ENCODE assay signal across 20 mouse cellular contexts in genomic region chr6:78686351-78686888, GRCm38 (mm10).
A peak's percentile ranks its signal among the peaks of the same experiment; 100 is the strongest.
DNase-seq lines count a peak whose midpoint lies in the region; ATAC-seq and TF ChIP-seq lines count a peak whose summit lies in the region.
"Had no signal": no experiment of that assay in that cellular context is flagged by ENCODE, and none has a peak within 500 bp of the region (broad histone marks: within the 10 kb centered on the region; RNA-seq: fewer than 3 reads in every experiment).

No protein-coding gene starts in this region.

- ATAC-seq in forebrain, embryonic 13.5 days: peak; percentile 38; the same call in 1 of the 2 replicates
- ATAC-seq in limb, embryonic 13.5 days (ENCODE audit: low FRiP score, low read depth): peak; percentile 40; the same call in 1 of the 2 replicates
- ATAC-seq in midbrain, embryonic 16.5 days: peak; percentile 84
- ATAC-seq: intestine, postnatal 0 days had no signal

- no peaks in the 10 kb centered on the region for H3K36me3 ChIP-seq in forebrain, embryonic 13.5 days (ENCODE audit: poor library complexity, severe bottlenecking)
- H3K36me3 ChIP-seq in forebrain, embryonic 10.5 days (replicated peaks): no peaks in the 10 kb centered on the region
- no peaks in the 10 kb centered on the region for H3K36me3 ChIP-seq in limb, embryonic 13.5 days
- no peaks in the 10 kb centered on the region for H3K36me3 ChIP-seq in limb, embryonic 10.5 days
- no peaks in the 10 kb centered on the region for H3K36me3 ChIP-seq in midbrain, embryonic 16.5 days (ENCODE audit: control insufficient read depth, insufficient read depth, low read length)
- no peaks in the 10 kb centered on the region for H3K36me3 ChIP-seq in hindbrain, embryonic 10.5 days
- H3K36me3 ChIP-seq: embryonic facial prominence, embryonic 12.5 days; heart, embryonic 15.5 days had no signal

- no peak for TF ChIP-seq POLR2A in brain, embryonic 14.5 days (IDR thresholded peaks at IDR 0.05; ENCODE audit: borderline replicate concordance, extremely low read depth, insufficient read depth, insufficient read length, poor library complexity, severe bottlenecking)

- no peaks in the 10 kb centered on the region for H3K27me3 ChIP-seq in forebrain, embryonic 13.5 days
- H3K27me3 ChIP-seq in forebrain, embryonic 10.5 days (ENCODE audit: poor library complexity, severe bottlenecking): no peaks in the 10 kb centered on the region
- no peaks in the 10 kb centered on the region for H3K27me3 ChIP-seq in limb, embryonic 13.5 days
- no peaks in the 10 kb centered on the region for H3K27me3 ChIP-seq in limb, embryonic 10.5 days (ENCODE audit: low read depth, poor library complexity, severe bottlenecking)
- no peaks in the 10 kb centered on the region for H3K27me3 ChIP-seq in midbrain, embryonic 16.5 days (ENCODE audit: control insufficient read depth, insufficient read depth, low read depth, low read length)
- no peaks in the 10 kb centered on the region for H3K27me3 ChIP-seq in hindbrain, embryonic 10.5 days (ENCODE audit: insufficient read depth, poor library complexity, severe bottlenecking)
- H3K27me3 ChIP-seq: embryonic facial prominence, embryonic 12.5 days; heart, embryonic 15.5 days had no signal

- H3K4me3 ChIP-seq in forebrain, embryonic 13.5 days: no peak overlapping the region
- H3K4me3 ChIP-seq in forebrain, embryonic 10.5 days: no peak overlapping the region
- no peak overlapping the region for H3K4me3 ChIP-seq in limb, embryonic 13.5 days
- no peak overlapping the region for H3K4me3 ChIP-seq in limb, embryonic 10.5 days
- H3K4me3 ChIP-seq in midbrain, embryonic 16.5 days (ENCODE audit: low read depth, low read length): no peak overlapping the region
- no peak overlapping the region for H3K4me3 ChIP-seq in hindbrain, embryonic 10.5 days
- H3K4me3 ChIP-seq: embryonic facial prominence, embryonic 12.5 days; heart, embryonic 15.5 days had no signal

- 24% methylated on average over 2 of the region's 2 CpGs for WGBS in forebrain, embryonic 13.5 days
- WGBS in forebrain, embryonic 10.5 days: 60% methylated on average over 2 of the region's 2 CpGs
- 49% methylated on average over 2 of the region's 2 CpGs for WGBS in limb, embryonic 13.5 days
- 74% methylated on average over 2 of the region's 2 CpGs for WGBS in limb, embryonic 10.5 days
- 20% methylated on average over 2 of the region's 2 CpGs for WGBS in midbrain, embryonic 16.5 days
- WGBS in hindbrain, embryonic 10.5 days: 52% methylated on average over 2 of the region's 2 CpGs

- no peak overlapping the region for H3K27ac ChIP-seq in forebrain, embryonic 13.5 days
- H3K27ac ChIP-seq in forebrain, embryonic 10.5 days: no peak overlapping the region
- no peak overlapping the region for H3K27ac ChIP-seq in limb, embryonic 13.5 days
- no peak overlapping the region for H3K27ac ChIP-seq in limb, embryonic 10.5 days
- H3K27ac ChIP-seq in midbrain, embryonic 16.5 days (ENCODE audit: low read length): no peak overlapping the region
- H3K27ac ChIP-seq in hindbrain, embryonic 10.5 days: no peak overlapping the region
- H3K27ac ChIP-seq: embryonic facial prominence, embryonic 12.5 days; heart, embryonic 15.5 days; hindbrain, embryonic 14.5 days had no signal

- no peak for DNase-seq in forebrain, embryonic 10.5 days (ENCODE audit: extremely low spot score, low spot score)
- DNase-seq in limb, embryonic 10.5 days (ENCODE audit: low spot score): no peak
- peak; percentile 62 for DNase-seq in brain, embryonic 14.5 days (ENCODE audit: low read depth)
- no peak for DNase-seq in urinary bladder, postnatal 14 days (ENCODE audit: low spot score)
- no peak for DNase-seq in hindbrain, embryonic 10.5 days (ENCODE audit: low spot score)
- DNase-seq: adrenal gland, adult 2 months; adrenal gland, postnatal 25 days; cerebellum, adult 2 months; cerebellum, postnatal 10 days; gastrocnemius, postnatal 10 days; heart, adult 18-20 months; heart, postnatal 14 days had no signal

- no peak for TF ChIP-seq CTCF in brain, embryonic 14.5 days (IDR thresholded peaks at IDR 0.05; ENCODE audit: borderline replicate concordance, extremely low read depth, insufficient read depth, insufficient read length)

- no peak overlapping the region for H3K9ac ChIP-seq in forebrain, embryonic 13.5 days
- H3K9ac ChIP-seq in limb, embryonic 13.5 days: no peak overlapping the region
- no peak overlapping the region for H3K9ac ChIP-seq in midbrain, embryonic 16.5 days (ENCODE audit: low read depth, low read length)
- H3K9ac ChIP-seq: embryonic facial prominence, embryonic 12.5 days; heart, embryonic 15.5 days; hindbrain, embryonic 14.5 days had no signal

- no peaks in the 10 kb centered on the region for H3K4me1 ChIP-seq in forebrain, embryonic 13.5 days
- no peaks in the 10 kb centered on the region for H3K4me1 ChIP-seq in forebrain, embryonic 10.5 days
- H3K4me1 ChIP-seq in limb, embryonic 13.5 days: no peaks in the 10 kb centered on the region
- H3K4me1 ChIP-seq in limb, embryonic 10.5 days: no peaks in the 10 kb centered on the region
- 0 out of 2 replicates have a peak, but pooled peaks cover 2% of the 10 kb centered on the region for H3K4me1 ChIP-seq in midbrain, embryonic 16.5 days (ENCODE audit: control insufficient read depth, insufficient read depth, low read length)
- no peaks in the 10 kb centered on the region for H3K4me1 ChIP-seq in hindbrain, embryonic 10.5 days (replicated peaks)
- H3K4me1 ChIP-seq: embryonic facial prominence, embryonic 12.5 days; heart, embryonic 15.5 days had no signal

- H3K4me2 ChIP-seq in forebrain, embryonic 13.5 days: no peak overlapping the region
- no peak overlapping the region for H3K4me2 ChIP-seq in limb, embryonic 13.5 days (replicated peaks)
- H3K4me2 ChIP-seq in midbrain, embryonic 16.5 days (ENCODE audit: low read length): no peak overlapping the region
- H3K4me2 ChIP-seq: embryonic facial prominence, embryonic 12.5 days; heart, embryonic 11.5 days; heart, embryonic 15.5 days; hindbrain, embryonic 14.5 days had no signal

- no peaks in the 10 kb centered on the region for H3K9me3 ChIP-seq in forebrain, embryonic 13.5 days (replicated peaks)
- no peaks in the 10 kb centered on the region for H3K9me3 ChIP-seq in forebrain, embryonic 10.5 days
- no peaks in the 10 kb centered on the region for H3K9me3 ChIP-seq in limb, embryonic 13.5 days
- H3K9me3 ChIP-seq in limb, embryonic 10.5 days (replicated peaks): no peaks in the 10 kb centered on the region
- no peaks in the 10 kb centered on the region for H3K9me3 ChIP-seq in midbrain, embryonic 16.5 days (replicated peaks; ENCODE audit: control insufficient read depth, low read length, poor library complexity, severe bottlenecking)
- no peaks in the 10 kb centered on the region for H3K9me3 ChIP-seq in hindbrain, embryonic 10.5 days
- H3K9me3 ChIP-seq: embryonic facial prominence, embryonic 12.5 days; heart, embryonic 15.5 days had no signal
